Mouse (Mus musculus) brain, embryonic 14.5 days (tissue): ENCODE results near the gene Dcaf5.

ENCODE experiments used
- CTCF ChIP-seq: fragments of 200-500 bp; IDR thresholded peaks from 2 replicates; pipeline ENCODE4 v1.5.1; 2012; ENCODE audit warnings: inconsistent platforms, mild to moderate bottlenecking, moderate library complexity, borderline replicate concordance; ENCODE audit not compliant: insufficient read depth, insufficient read length; ENCODE audit errors: extremely low read depth
- POLR2A ChIP-seq: fragments of 200-500 bp; IDR thresholded peaks from 2 replicates; pipeline ENCODE4 v1.6.1; 2012; ENCODE audit warnings: mild to moderate bottlenecking, inconsistent platforms, borderline replicate concordance; ENCODE audit not compliant: poor library complexity, insufficient read depth, insufficient read length, severe bottlenecking; ENCODE audit errors: extremely low read depth

DNA sequence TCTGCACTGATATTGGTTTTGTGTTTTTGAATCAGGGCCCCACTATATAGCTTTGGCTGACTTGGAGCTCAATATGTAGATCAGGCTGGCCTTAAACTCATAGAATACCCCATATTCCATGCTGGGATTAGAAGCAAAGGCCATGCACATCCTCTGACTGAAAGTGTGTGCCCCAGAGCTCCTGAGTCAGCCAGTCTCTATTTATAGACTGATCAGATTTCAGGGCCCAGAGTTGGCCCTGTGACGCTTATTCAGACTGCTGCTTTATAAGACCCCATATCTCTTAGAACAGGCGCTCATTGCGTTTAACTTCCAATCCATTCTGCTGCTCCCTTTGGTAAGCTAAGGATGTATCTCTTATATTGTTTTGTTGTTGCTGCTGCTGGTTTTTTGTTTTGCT, 43.6 kb upstream of the Dcaf5 start:
- no peak for TF ChIP-seq POLR2A
- no peak for TF ChIP-seq CTCF
